Mouse (Mus musculus) erythroblast, embryonic 14.5 days (primary cell): Measurements from ENCODE around the gene 6030458C11Rik.

Experiments
- GATA1 ChIP-seq: IDR thresholded peaks from 2 replicates; pipeline ENCODE4 v1.6.1; 2012; ENCODE audit warnings: low read length, inconsistent platforms, mixed read lengths
- TAL1 ChIP-seq: IDR thresholded peaks from 3 replicates; pipeline ENCODE4 v1.6.1; 2012; ENCODE audit warnings: low read length, inconsistent platforms, mixed read lengths

GRCm38 (mm10) chr15:12807088-12807487 lies 17.4 kb downstream of the 6030458C11Rik start:
- TF ChIP-seq TAL1 (no peak), GATA1 (no peak)
